Mouse (Mus musculus): Measurements from ENCODE around the gene Matn4. TPM values are rescaled to one million over a fixed set of nuclear protein-coding genes. Genes with fewer than 3 reads are reported as not detected.

Matn4 gene
- total RNA-seq (2021) = 10 to 100 TPM; 21.2 to 21.6 TPM
- long read RNA-seq, experiment 1, full-length matches to known transcripts = 1 of 3 reads
- long read RNA-seq, experiment 1, partial matches to known transcripts = 1 of 3 reads
- long read RNA-seq, experiment 1, other reads (novel, unspliced or antisense) = 1 of 3 reads
- long read RNA-seq, experiment 2, full-length matches to known transcripts = 2 of 2 reads
- long read RNA-seq, experiment 2, partial matches to known transcripts = 0 of 2 reads
- long read RNA-seq, experiment 2, other reads (novel, unspliced or antisense) = 0 of 2 reads

- DNase-seq (ENCODE audit: low spot score in 2 of 2) = no peak
Observed at GRCm38 (mm10) chr2:164405060-164405459, at the start of gene Matn4. Gene Matn4, minus strand, starts transcription at chr2:164405160.

GRCm38 (mm10) chr2:164453887-164454500, 49.0 kb upstream of the Matn4 start:
- DNase-seq (ENCODE audit: low spot score in 2 of 2) = no peak

- DNase-seq (ENCODE audit: low spot score in 2 of 2) = no peak
Observed at GRCm38 (mm10) chr2:164453047-164453757, 48.2 kb upstream of the Matn4 start.

GRCm38 (mm10) chr2:164452000-164452676, 47.2 kb upstream of the Matn4 start:
- no peak for DNase-seq (ENCODE audit: low spot score in 2 of 2)

GRCm38 (mm10) chr2:164449341-164450042, 44.5 kb upstream of the Matn4 start:
- no peak for DNase-seq (ENCODE audit: low spot score in 2 of 2)

GRCm38 (mm10) chr2:164448921-164449320, 44.0 kb upstream of the Matn4 start:
- no peak for DNase-seq (ENCODE audit: low spot score in 2 of 2)

GRCm38 (mm10) chr2:164448140-164448539, 43.2 kb upstream of the Matn4 start:
- no peak for DNase-seq (ENCODE audit: low spot score in 2 of 2)

- DNase-seq (ENCODE audit: low spot score in 2 of 2) = no peak
Observed at GRCm38 (mm10) chr2:164446086-164446469, 41.1 kb upstream of the Matn4 start.

GRCm38 (mm10) chr2:164445399-164446085, 40.6 kb upstream of the Matn4 start:
- DNase-seq (ENCODE audit: low spot score in 2 of 2) = no peak

- DNase-seq (ENCODE audit: low spot score in 2 of 2) = no peak
Observed at GRCm38 (mm10) chr2:164444701-164445100, 39.7 kb upstream of the Matn4 start.

- no peak for DNase-seq (ENCODE audit: low spot score in 2 of 2)
Observed at GRCm38 (mm10) chr2:164443460-164444000, 38.6 kb upstream of the Matn4 start, which contains the start of gene Sdc4. Gene Sdc4, minus strand, starts transcription at chr2:164443887.

GRCm38 (mm10) chr2:164443051-164443437, 38.1 kb upstream of the Matn4 start:
- peak; percentile 71 to 76 for DNase-seq (ENCODE audit: low spot score in 2 of 2)

GRCm38 (mm10) chr2:164442315-164443050, 37.5 kb upstream of the Matn4 start:
- DNase-seq (ENCODE audit: low spot score in 2 of 2) = no peak

GRCm38 (mm10) chr2:164441731-164442130, 36.8 kb upstream of the Matn4 start:
- DNase-seq (ENCODE audit: low spot score in 2 of 2) = no peak

- no peak for DNase-seq (ENCODE audit: low spot score in 2 of 2)
Observed at GRCm38 (mm10) chr2:164441155-164441554, 36.2 kb upstream of the Matn4 start.

GRCm38 (mm10) chr2:164440314-164440713, 35.4 kb upstream of the Matn4 start:
- DNase-seq (ENCODE audit: low spot score in 2 of 2) = no peak

GRCm38 (mm10) chr2:164439001-164439421, 34.1 kb upstream of the Matn4 start:
- DNase-seq (ENCODE audit: low spot score in 2 of 2) = peak in 1 of 2 experiments; percentile 73

GRCm38 (mm10) chr2:164438257-164438656, 33.3 kb upstream of the Matn4 start:
- no peak for DNase-seq (ENCODE audit: low spot score in 2 of 2)

GRCm38 (mm10) chr2:164437710-164438109, 32.8 kb upstream of the Matn4 start:
- DNase-seq (ENCODE audit: low spot score in 2 of 2) = no peak
